Mouse (Mus musculus) embryo, embryonic 11.5 days (tissue): ENCODE measurements around the gene Rfx1.

Source experiments
- DNase-seq: peaks from one replicate; pipeline ENCODE4 v3.0.0-alpha.2; 2012; ENCODE audit warnings: low read depth, low spot score

Rfx1 gene

DNA sequence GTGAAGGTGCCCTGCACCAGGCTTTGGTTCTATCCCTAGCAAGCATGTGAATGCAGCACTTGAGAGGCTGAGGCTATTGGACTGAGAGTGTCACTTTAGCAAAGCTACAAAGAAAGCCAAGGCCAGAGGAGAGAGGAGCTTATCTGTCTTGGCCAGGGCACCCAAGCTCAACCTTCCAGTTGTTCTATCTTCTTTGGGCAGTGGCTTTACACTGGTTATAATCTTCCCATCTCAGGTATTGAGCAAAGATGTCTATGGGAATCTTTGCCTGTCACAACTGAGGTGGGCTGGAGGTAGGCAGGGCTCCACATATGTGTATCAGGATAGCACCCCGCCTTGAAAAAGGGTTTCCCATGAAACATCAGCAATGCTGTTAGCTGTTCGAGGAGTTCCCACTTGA is 6.4 kb upstream of the Rfx1 start:
- no peak for DNase-seq

DNA sequence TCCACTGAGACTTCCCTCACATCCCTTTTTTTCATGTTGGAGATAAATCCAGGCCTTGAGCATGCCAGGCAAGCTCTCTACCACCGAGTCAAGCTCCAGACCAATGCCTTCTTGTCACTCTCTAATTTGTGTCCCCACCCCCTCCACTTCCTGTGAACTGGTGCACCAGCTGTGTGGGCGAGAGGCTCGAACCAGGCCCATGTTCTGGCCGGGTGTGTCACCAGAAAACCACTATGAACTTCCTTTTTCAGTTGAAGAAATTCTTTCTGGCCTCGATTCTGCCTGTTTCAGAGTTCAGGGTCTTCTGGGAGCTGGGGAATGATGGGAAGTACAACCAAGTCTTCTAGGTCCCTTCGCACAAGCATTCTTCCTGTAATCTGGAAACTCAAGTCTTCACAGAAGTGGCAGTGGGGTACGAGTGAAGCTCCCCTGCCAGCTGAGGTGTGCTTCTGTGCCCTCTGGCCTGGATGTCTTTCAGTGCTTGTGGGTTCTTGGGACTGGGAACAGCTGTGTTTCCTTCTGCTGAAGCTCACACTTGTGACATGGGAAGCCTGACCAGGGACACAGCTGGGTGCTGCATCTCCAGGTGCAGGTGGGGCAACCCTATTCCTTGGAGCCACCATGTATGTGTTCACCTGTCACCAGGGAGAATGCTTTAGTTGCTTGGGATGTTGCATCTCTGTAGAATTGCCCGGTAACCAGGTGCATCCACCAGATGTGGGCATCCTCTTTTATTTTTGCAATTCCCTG is 2.6 kb upstream of the Rfx1 start:
- DNase-seq: no peak

DNA sequence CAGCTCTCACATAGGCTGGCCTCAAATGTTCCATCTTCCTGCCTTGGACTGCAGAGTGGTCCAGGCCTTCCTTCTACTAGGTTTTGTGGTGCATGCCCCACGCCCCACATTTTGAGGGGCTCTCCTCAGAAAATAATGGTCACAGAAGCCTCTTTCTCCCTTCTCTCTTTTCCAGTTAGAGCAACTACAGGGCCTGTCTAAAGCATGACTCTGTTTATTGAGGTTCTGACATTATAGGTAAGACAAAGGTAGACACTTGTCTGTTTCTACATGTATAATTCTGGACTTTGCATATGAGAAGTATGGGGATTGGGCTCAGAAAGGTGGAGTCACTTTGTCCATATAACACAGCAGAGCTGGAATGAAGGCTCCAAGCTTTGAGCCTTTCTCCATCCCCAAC is 1.6 kb upstream of the Rfx1 start, which contains the start of gene Gm10643:
Gene Gm10643 (minus strand): TSS at position 101 of the 400 bp plus-strand sequence.
- no peak for DNase-seq

- DNase-seq: no peak
These were observed 1.1 kb upstream of the Rfx1 start for GRCm38 (mm10) chr8:84065457-84066072.

DNA sequence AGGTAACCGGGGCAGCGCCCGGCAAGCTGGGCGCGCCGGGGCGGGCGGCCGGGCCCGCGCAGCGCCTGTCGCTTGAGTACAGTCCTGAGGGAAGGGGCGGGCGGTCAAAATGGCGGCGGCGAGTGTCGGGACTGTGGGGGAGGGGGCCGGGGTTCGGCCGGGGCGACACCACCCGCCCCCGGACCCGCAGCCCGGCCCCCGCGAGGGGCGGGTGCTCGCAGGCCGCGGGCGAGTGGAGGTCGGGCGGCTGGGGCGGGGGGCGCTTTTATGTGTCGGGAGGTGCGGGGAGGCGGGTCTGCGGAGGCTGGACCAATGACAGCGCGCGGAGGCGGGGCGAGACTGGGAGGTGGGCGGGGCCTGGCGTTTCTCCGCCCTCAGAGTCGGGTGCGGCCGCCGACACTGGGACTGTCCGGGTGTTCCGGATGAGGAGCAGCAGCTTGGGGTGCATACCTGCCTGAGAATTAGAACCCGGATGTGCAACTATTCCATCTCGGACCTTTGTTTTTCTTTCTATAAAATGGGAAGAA is 476 bp downstream of the Rfx1 start:
- peak; percentile 85 for DNase-seq

- DNase-seq: no peak
These were observed 1.3 kb downstream of the Rfx1 start for GRCm38 (mm10) chr8:84067911-84068310.

- no peak for DNase-seq
These were observed 1.8 kb downstream of the Rfx1 start for GRCm38 (mm10) chr8:84068316-84069035.

- DNase-seq: no peak
These were observed 2.5 kb downstream of the Rfx1 start for GRCm38 (mm10) chr8:84069169-84069568.

GRCm38 (mm10) chr8:84069750-84070149 is 3.1 kb downstream of the Rfx1 start:
- DNase-seq: no peak

GRCm38 (mm10) chr8:84070241-84070640 is 3.6 kb downstream of the Rfx1 start:
- no peak for DNase-seq

DNA sequence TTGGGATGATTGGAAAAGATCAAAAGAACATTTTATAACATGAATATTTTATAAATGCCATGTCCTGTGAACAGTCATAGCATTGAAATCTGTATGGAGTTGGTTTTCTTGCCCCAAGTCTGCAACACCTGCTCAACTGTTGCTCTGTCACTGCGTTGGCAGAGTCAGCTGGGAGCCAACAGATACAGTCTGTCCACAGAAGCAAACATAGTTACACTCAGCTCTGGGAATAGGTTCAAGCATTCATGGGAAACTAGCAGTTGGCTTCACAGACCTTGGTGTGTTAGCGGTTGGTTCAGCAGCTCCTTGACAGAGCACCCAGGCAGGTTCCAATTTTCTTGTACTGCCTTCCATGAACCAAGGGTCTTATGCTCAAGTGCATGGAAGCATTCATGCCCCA is 4.0 kb downstream of the Rfx1 start:
- no peak for DNase-seq

DNA sequence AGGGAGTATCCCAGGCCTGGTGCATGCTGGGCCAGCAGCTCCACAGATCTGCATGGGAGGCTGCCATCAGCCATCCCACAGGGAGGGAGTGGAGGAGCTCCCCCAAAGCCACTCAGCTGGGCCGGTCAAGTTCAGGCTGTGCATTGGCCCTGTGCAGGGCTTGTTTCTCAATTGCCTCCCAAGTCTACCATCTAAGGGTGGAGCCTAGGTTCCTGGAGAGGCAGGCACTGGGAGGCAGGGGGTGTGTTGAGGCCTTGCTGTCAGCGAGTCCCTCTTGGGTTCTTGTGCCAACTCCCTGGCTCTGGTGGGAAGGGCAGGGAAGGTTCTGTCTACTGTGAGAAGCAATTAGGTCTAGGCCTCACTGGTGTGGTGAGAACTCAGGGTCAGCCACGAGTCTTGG is 5.3 kb downstream of the Rfx1 start:
- no peak for DNase-seq

- DNase-seq: no peak
These were observed 5.7 kb downstream of the Rfx1 start for GRCm38 (mm10) chr8:84072321-84072720.

GRCm38 (mm10) chr8:84073230-84073976 is 6.8 kb downstream of the Rfx1 start:
- no peak for DNase-seq

DNA sequence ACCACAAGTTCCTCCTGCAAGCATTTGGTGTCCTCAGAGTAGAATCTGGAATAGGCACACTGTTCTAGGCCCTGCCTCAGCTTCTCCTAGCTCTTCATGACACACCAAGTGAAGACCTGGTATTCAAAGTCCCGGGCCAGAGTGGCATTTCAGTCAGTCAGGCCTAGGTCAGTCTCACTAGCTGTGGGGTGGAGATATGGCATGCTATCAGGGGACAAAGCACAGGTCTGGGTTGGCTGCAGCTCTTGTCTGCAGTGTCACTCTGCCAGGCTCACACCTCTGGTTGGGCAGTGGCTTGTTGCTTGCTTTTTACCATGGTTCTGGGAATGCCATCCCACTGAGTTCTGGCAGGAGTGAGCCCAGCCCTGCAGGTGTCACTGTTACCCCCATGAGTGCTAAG is 9.8 kb downstream of the Rfx1 start:
- no peak for DNase-seq

DNA sequence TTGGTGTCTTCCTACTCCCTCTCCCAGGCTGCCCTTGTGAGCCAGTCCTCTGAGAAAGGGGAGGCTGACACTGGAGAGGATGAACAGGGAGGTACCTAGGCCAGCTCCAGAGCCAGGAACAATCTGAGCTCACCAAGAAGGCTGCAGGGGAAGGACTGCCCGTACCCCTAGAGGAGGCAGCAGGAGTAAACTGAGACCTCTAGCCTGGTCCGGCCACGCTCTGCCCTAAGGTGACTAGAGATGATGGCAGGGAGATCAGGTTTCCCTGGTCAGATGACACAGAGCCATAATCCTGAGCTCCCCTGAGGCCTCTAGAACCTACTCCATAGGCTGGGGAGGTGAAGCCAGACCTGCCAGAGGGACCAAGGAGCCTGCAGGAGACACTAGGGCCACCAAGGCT is 10.2 kb downstream of the Rfx1 start:
- no peak for DNase-seq

GRCm38 (mm10) chr8:84079206-84079605 is 12.6 kb downstream of the Rfx1 start:
- no peak for DNase-seq

DNA sequence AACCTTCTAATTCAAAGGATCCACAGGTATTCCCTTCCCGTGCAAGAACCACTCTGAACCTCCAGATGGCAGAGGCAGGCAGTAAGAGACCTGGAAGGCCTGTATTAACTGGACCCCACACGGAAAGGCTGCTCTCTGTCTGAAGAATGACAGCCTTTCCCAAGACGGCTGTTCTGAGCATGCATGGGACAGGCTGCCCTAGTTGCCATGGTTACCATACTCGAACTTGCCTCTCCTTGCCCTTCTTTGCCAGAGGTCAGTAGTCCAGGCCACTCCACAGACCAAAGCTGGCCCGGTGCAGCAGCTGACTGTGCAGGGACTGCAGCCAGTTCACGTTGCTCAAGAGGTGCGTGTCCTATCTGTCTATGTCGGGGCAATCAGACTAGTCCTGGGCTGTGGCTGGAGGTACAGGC is 17.2 kb downstream of the Rfx1 start:
- no peak for DNase-seq

DNA sequence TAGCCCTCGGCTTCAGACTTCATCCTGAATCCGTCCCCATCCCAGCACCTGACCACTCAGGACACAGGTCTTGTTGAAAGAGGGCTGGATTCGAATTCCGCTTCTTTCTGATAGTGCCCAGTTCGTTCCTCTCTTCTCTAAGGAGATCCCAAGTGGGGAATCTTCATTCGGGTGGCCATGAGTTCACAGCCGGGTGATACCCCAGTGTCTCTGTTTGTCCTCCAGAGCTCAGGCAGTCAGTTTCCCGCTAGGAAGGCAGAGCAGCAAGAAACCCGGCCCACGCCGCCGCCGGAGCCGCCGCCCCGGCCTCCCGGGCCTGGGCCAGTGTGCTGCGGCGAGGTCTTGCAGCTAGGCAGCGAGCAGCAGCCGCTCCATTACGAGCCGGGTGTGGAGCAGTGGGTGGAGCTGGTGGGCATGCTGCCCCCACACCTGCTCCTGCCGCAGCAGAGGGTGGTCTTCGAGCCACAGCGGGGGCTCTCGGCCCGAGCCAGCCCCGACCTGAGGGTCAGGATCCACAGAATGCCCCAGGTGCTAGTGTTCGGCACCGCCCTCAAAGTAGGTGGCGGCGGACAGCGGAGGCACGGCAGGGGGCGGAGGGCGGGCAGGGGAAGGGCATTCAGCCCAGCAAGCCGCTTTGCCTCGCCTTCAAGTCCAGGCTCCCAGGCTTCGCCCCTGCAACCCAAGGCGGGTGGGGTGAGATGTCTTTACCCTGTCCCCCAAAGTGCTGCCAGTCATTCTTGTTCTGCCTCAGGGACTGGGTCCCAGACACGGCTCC is 17.9 kb downstream of the Rfx1 start:
- DNase-seq: no peak

DNA sequence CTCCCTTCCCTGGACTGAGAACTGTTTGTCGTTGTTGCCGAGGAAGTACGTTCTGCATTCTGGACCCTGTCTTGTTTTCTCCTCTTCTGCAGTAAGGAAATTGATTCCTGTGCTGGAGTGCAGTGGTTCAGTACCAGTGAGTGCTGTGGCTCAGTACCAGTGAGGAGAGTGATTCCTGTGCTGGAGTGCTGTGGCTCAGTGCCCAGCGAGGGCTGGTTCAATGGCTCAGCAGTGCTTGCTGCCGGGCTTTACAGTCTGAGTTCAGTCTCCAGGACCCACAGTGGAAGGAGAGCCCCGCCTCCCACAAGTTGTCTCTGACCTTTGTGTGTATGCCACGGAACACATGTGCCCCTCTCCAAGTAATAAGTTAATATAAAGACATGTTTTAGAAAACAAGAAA is 20.5 kb downstream of the Rfx1 start:
- no peak for DNase-seq

DNA sequence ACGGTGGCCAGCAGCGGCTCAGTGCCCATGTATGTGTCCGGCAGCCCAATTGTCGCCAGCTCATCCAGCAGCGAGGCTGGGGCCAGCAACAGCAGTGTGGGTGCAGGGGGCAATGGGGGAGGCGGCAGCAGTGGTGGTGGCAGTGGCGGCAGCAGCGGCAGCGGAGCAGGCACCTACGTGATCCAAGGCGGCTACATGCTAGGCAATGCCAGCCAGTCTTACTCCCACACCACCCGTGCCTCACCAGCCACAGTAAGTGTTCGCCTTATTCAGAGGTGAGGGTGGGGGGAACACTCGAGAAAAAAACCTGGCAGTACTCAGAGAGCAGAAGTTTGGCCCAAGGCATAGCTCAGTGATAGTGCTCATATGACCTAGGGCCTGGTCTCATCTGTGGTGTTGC is 21.2 kb downstream of the Rfx1 start:
- DNase-seq: no peak
